Comparison of ENCODE assay signal across 9 mouse cellular contexts in genomic region chr2:117912722-117913121, GRCm38 (mm10).
A peak's percentile ranks its signal among the peaks of the same experiment; 100 is the strongest.
DNase-seq lines count a peak whose midpoint lies in the region; ATAC-seq and TF ChIP-seq lines count a peak whose summit lies in the region.
"Had no signal": no experiment of that assay in that cellular context is flagged by ENCODE, and none has a peak within 500 bp of the region (broad histone marks: within the 10 kb centered on the region; RNA-seq: fewer than 3 reads in every experiment).

No protein-coding gene starts in this region.

- ATAC-seq in liver, embryonic 14.5 days (ENCODE audit: insufficient read depth): no peak
- no peak for ATAC-seq in liver, embryonic 11.5 days (replicated peaks; ENCODE audit: low FRiP score)
- ATAC-seq in megakaryocyte progenitor cell, adult 5-6 weeks (replicated peaks; ENCODE audit: poor library complexity): peak; percentile 73

- WGBS in liver, embryonic 14.5 days (ENCODE audit: insufficient replicate concordance): 42% methylated on average over 2 of the region's 2 CpGs
- WGBS in liver, embryonic 11.5 days: 65% methylated on average over 2 of the region's 2 CpGs

- H3K79me3 ChIP-seq in C2C12 (ENCODE audit: low read depth): no peaks in the 10 kb centered on the region

- TF ChIP-seq CTCF in liver, embryonic 14.5 days (IDR thresholded peaks at IDR 0.05; ENCODE audit: low read depth): peak; percentile 51
- TF ChIP-seq CTCF in C2C12 (IDR thresholded peaks at IDR 0.05; ENCODE audit: control insufficient read depth, insufficient read depth, insufficient read length): no peak

- DNase-seq in liver, embryonic 14.5 days (ENCODE audit: low read depth in 3 of 3, low spot score in 3 of 3): no peak
- DNase-seq in liver, embryonic 11.5 days (ENCODE audit: low spot score): no peak
- peak; percentile 75 for DNase-seq in NIH3T3 (ENCODE audit: low read depth)
- DNase-seq in adrenal gland, adult 8-10 months: no peak
- DNase-seq in cerebellum, adult 11-12 months: no peak
- DNase-seq: cerebellum, postnatal 14 days; kidney, postnatal 25 days had no signal

- H3K4me3 ChIP-seq in liver, embryonic 14.5 days (ENCODE audit: insufficient read depth in 1 of 2, low read depth in 2 of 2, low read length in 2 of 2): no peak overlapping the region
- H3K4me3 ChIP-seq in liver, embryonic 11.5 days (ENCODE audit: low read depth, low read length): no peak overlapping the region
- no peak overlapping the region for H3K4me3 ChIP-seq in C2C12 (ENCODE audit: insufficient read depth, poor library complexity, severe bottlenecking)

- no peaks in the 10 kb centered on the region for H3K79me2 ChIP-seq in C2C12 (ENCODE audit: control insufficient read depth, insufficient read depth)

- TF ChIP-seq EP300 in liver, embryonic 14.5 days (IDR thresholded peaks at IDR 0.05; ENCODE audit: low read depth): no peak

- H3K27me3 ChIP-seq in liver, embryonic 14.5 days (ENCODE audit: control insufficient read depth, insufficient read depth, low read length): no peaks in the 10 kb centered on the region
- no peaks in the 10 kb centered on the region for H3K27me3 ChIP-seq in liver, embryonic 11.5 days (replicated peaks; ENCODE audit: control insufficient read depth, insufficient read depth, low read length)
- no peaks in the 10 kb centered on the region for H3K27me3 ChIP-seq in C2C12 (ENCODE audit: control insufficient read depth, insufficient read depth, insufficient read length)

- H3ac ChIP-seq in C2C12 (ENCODE audit: control insufficient read depth, insufficient read length, low read depth): no peak overlapping the region

- no peak overlapping the region for H3K27ac ChIP-seq in liver, embryonic 14.5 days
- no peak overlapping the region for H3K27ac ChIP-seq in liver, embryonic 11.5 days (ENCODE audit: low read depth, low read length)

- no peak overlapping the region for H3K9ac ChIP-seq in liver, embryonic 14.5 days (replicated peaks)
- no peak overlapping the region for H3K9ac ChIP-seq in liver, embryonic 11.5 days (ENCODE audit: low read depth, low read length)

- H3K4me1 ChIP-seq in liver, embryonic 14.5 days (replicated peaks; ENCODE audit: control insufficient read depth in 2 of 2, insufficient read depth in 2 of 2, low read length in 1 of 2): no peaks in the 10 kb centered on the region
- H3K4me1 ChIP-seq in liver, embryonic 11.5 days (replicated peaks; ENCODE audit: control insufficient read depth, insufficient read depth, low read length): no peaks in the 10 kb centered on the region

- H3K9me3 ChIP-seq in liver, embryonic 14.5 days (ENCODE audit: control insufficient read depth, low read length): no peaks in the 10 kb centered on the region
- no peaks in the 10 kb centered on the region for H3K9me3 ChIP-seq in liver, embryonic 11.5 days (ENCODE audit: control insufficient read depth, low read length)

- H3K36me3 ChIP-seq in liver, embryonic 14.5 days (replicated peaks; ENCODE audit: control insufficient read depth, insufficient read depth, low read depth): no peaks in the 10 kb centered on the region
- H3K36me3 ChIP-seq in liver, embryonic 11.5 days (ENCODE audit: control insufficient read depth, insufficient read depth, low read length): no peaks in the 10 kb centered on the region
- no peaks in the 10 kb centered on the region for H3K36me3 ChIP-seq in C2C12 (ENCODE audit: control insufficient read depth, insufficient read depth)

- H3K4me2 ChIP-seq in liver, embryonic 14.5 days (ENCODE audit: low read depth): no peak overlapping the region
- no peak overlapping the region for H3K4me2 ChIP-seq in liver, embryonic 11.5 days

TF ChIP-seq in C2C12, 6 proteins besides CTCF, POLR2A, EP300 and RAD21:
- TF ChIP-seq USF1 (IDR thresholded peaks at IDR 0.05; ENCODE audit: low read depth): no peak
- TF ChIP-seq MYOD1 (IDR thresholded peaks at IDR 0.05; ENCODE audit: control insufficient read depth, insufficient read length, low read depth): peak; percentile 84
- peak; percentile 24 for TF ChIP-seq FOSL1 (IDR thresholded peaks at IDR 0.05; ENCODE audit: insufficient read depth, low read length, poor library complexity, severe bottlenecking)
TF ChIP-seq in C2C12: peak in this region for 2.
